Mouse (Mus musculus): Measurements from ENCODE around the gene Cdh11. TPM values are rescaled to one million over a fixed set of nuclear protein-coding genes. Genes with fewer than 3 reads are reported as not detected.

Gene Cdh11
- polyA plus RNA-seq, 1 experiment from 2014 or later, result 27.4 TPM

GRCm38 (mm10) chr8:102734419-102734818 lies 51.0 kb downstream of the Cdh11 start:
- no peaks in the 10 kb centered on the region for H3K9me3 ChIP-seq (ENCODE audit: control insufficient read depth, low read length)
- H3K27me3 ChIP-seq (replicated peaks; ENCODE audit: control insufficient read depth, insufficient read depth, low read length), result no peaks in the 10 kb centered on the region
- H3K4me1 ChIP-seq (replicated peaks; ENCODE audit: control insufficient read depth, insufficient read depth, low read length), result no peaks in the 10 kb centered on the region
- no peak overlapping the region for H3K4me3 ChIP-seq (ENCODE audit: low read depth, low read length)
- H3K36me3 ChIP-seq (ENCODE audit: control insufficient read depth, insufficient read depth, low read length), result no peaks in the 10 kb centered on the region; the same call in 1 of the 2 replicates
- H3K9ac ChIP-seq (ENCODE audit: low read depth, low read length), result no peak overlapping the region
- ATAC-seq (replicated peaks; ENCODE audit: low FRiP score), result no peak
- WGBS, result 97% methylated on average over 1 of the region's 1 CpGs
- H3K4me2 ChIP-seq, result no peak overlapping the region
- no peak overlapping the region for H3K27ac ChIP-seq (ENCODE audit: low read depth, low read length)
- no peak for DNase-seq (ENCODE audit: low spot score)

- Histone ChIP-seq H3K9me3 (ENCODE audit: control insufficient read depth, low read length) (no peaks in the 10 kb centered on the region), H3K4me2 (no peak overlapping the region), H3K27ac (ENCODE audit: low read depth, low read length) (no peak overlapping the region), H3K4me3 (ENCODE audit: low read depth, low read length) (no peak overlapping the region), H3K9ac (ENCODE audit: low read depth, low read length) (no peak overlapping the region), H3K36me3 (ENCODE audit: control insufficient read depth, insufficient read depth, low read length) (no peaks in the 10 kb centered on the region), H3K4me1 (replicated peaks; ENCODE audit: control insufficient read depth, insufficient read depth, low read length) (no peaks in the 10 kb centered on the region), H3K27me3 (replicated peaks; ENCODE audit: control insufficient read depth, insufficient read depth, low read length) (no peaks in the 10 kb centered on the region)
- 82% methylated on average over 10 of the region's 10 CpGs for WGBS
- DNase-seq (ENCODE audit: low spot score) (no peak), ATAC-seq (replicated peaks; ENCODE audit: low FRiP score) (no peak)
Measured at GRCm38 (mm10) chr8:102726206-102726935, 59.1 kb downstream of the Cdh11 start.

GRCm38 (mm10) chr8:102725496-102725895 lies 59.9 kb downstream of the Cdh11 start:
- H3K4me2 ChIP-seq, result no peak overlapping the region
- no peak for DNase-seq (ENCODE audit: low spot score)
- no peaks in the 10 kb centered on the region for H3K27me3 ChIP-seq (replicated peaks; ENCODE audit: control insufficient read depth, insufficient read depth, low read length)
- no peaks in the 10 kb centered on the region for H3K36me3 ChIP-seq (ENCODE audit: control insufficient read depth, insufficient read depth, low read length)
- no peak overlapping the region for H3K27ac ChIP-seq (ENCODE audit: low read depth, low read length)
- 76% methylated on average over 3 of the region's 3 CpGs for WGBS
- H3K9ac ChIP-seq (ENCODE audit: low read depth, low read length), result no peak overlapping the region
- H3K4me1 ChIP-seq (replicated peaks; ENCODE audit: control insufficient read depth, insufficient read depth, low read length), result no peaks in the 10 kb centered on the region
- ATAC-seq (replicated peaks; ENCODE audit: low FRiP score), result no peak
- no peaks in the 10 kb centered on the region for H3K9me3 ChIP-seq (ENCODE audit: control insufficient read depth, low read length)
- H3K4me3 ChIP-seq (ENCODE audit: low read depth, low read length), result no peak overlapping the region

GRCm38 (mm10) chr8:102715956-102716355 lies 69.5 kb downstream of the Cdh11 start:
- Histone ChIP-seq H3K27ac (ENCODE audit: low read depth, low read length) (no peak overlapping the region), H3K9ac (ENCODE audit: low read depth, low read length) (no peak overlapping the region), H3K9me3 (ENCODE audit: control insufficient read depth, low read length) (no peaks in the 10 kb centered on the region), H3K36me3 (ENCODE audit: control insufficient read depth, insufficient read depth, low read length) (no peaks in the 10 kb centered on the region), H3K4me3 (ENCODE audit: low read depth, low read length) (no peak overlapping the region), H3K4me1 (replicated peaks; ENCODE audit: control insufficient read depth, insufficient read depth, low read length) (no peaks in the 10 kb centered on the region), H3K4me2 (no peak overlapping the region), H3K27me3 (replicated peaks; ENCODE audit: control insufficient read depth, insufficient read depth, low read length) (no peaks in the 10 kb centered on the region)
- WGBS, result 58% methylated on average over 4 of the region's 4 CpGs
- DNase-seq (ENCODE audit: low spot score) (no peak), ATAC-seq (replicated peaks; ENCODE audit: low FRiP score) (no peak)

GRCm38 (mm10) chr8:102707305-102707704 lies 78.1 kb downstream of the Cdh11 start:
- DNase-seq (ENCODE audit: low spot score), result no peak
- H3K4me1 ChIP-seq (replicated peaks; ENCODE audit: control insufficient read depth, insufficient read depth, low read length), result no peaks in the 10 kb centered on the region
- WGBS, result 27% methylated on average over 7 of the region's 7 CpGs
- no peak overlapping the region for H3K9ac ChIP-seq (ENCODE audit: low read depth, low read length)
- no peak overlapping the region for H3K27ac ChIP-seq (ENCODE audit: low read depth, low read length)
- H3K27me3 ChIP-seq (replicated peaks; ENCODE audit: control insufficient read depth, insufficient read depth, low read length), result no peaks in the 10 kb centered on the region
- no peaks in the 10 kb centered on the region for H3K9me3 ChIP-seq (ENCODE audit: control insufficient read depth, low read length)
- H3K4me3 ChIP-seq (ENCODE audit: low read depth, low read length), result no peak overlapping the region
- ATAC-seq (replicated peaks; ENCODE audit: low FRiP score), result no peak
- H3K4me2 ChIP-seq, result no peak overlapping the region
- H3K36me3 ChIP-seq (ENCODE audit: control insufficient read depth, insufficient read depth, low read length), result no peaks in the 10 kb centered on the region

GRCm38 (mm10) chr8:102705376-102705905 lies 80.0 kb downstream of the Cdh11 start:
- Histone ChIP-seq H3K4me1 (replicated peaks; ENCODE audit: control insufficient read depth, insufficient read depth, low read length) (no peaks in the 10 kb centered on the region), H3K36me3 (ENCODE audit: control insufficient read depth, insufficient read depth, low read length) (no peaks in the 10 kb centered on the region), H3K27me3 (replicated peaks; ENCODE audit: control insufficient read depth, insufficient read depth, low read length) (no peaks in the 10 kb centered on the region), H3K9me3 (ENCODE audit: control insufficient read depth, low read length) (no peaks in the 10 kb centered on the region), H3K4me3 (ENCODE audit: low read depth, low read length) (no peak overlapping the region), H3K9ac (ENCODE audit: low read depth, low read length) (no peak overlapping the region), H3K27ac (ENCODE audit: low read depth, low read length) (no peak overlapping the region), H3K4me2 (no peak overlapping the region)
- ATAC-seq (replicated peaks; ENCODE audit: low FRiP score), result no peak
- DNase-seq (ENCODE audit: low spot score), result no peak
- WGBS, result 79% methylated on average over 7 of the region's 7 CpGs

GRCm38 (mm10) chr8:102700245-102700644 lies 85.2 kb downstream of the Cdh11 start:
- Histone ChIP-seq H3K4me1 (replicated peaks; ENCODE audit: control insufficient read depth, insufficient read depth, low read length) (no peaks in the 10 kb centered on the region), H3K27ac (ENCODE audit: low read depth, low read length) (no peak overlapping the region), H3K9me3 (ENCODE audit: control insufficient read depth, low read length) (no peaks in the 10 kb centered on the region), H3K36me3 (ENCODE audit: control insufficient read depth, insufficient read depth, low read length) (no peaks in the 10 kb centered on the region), H3K4me3 (ENCODE audit: low read depth, low read length) (no peak overlapping the region), H3K9ac (ENCODE audit: low read depth, low read length) (no peak overlapping the region), H3K27me3 (replicated peaks; ENCODE audit: control insufficient read depth, insufficient read depth, low read length) (no peaks in the 10 kb centered on the region), H3K4me2 (no peak overlapping the region)
- WGBS, result 51% methylated on average over 1 of the region's 1 CpGs
- DNase-seq (ENCODE audit: low spot score), result no peak
- no peak for ATAC-seq (replicated peaks; ENCODE audit: low FRiP score)

GRCm38 (mm10) chr8:102698232-102698837 lies 87.1 kb downstream of the Cdh11 start:
- no peaks in the 10 kb centered on the region for H3K9me3 ChIP-seq (ENCODE audit: control insufficient read depth, low read length)
- 36% methylated on average over 11 of the region's 11 CpGs for WGBS
- ATAC-seq (replicated peaks; ENCODE audit: low FRiP score), result no peak
- no peak overlapping the region for H3K4me3 ChIP-seq (ENCODE audit: low read depth, low read length)
- no peak overlapping the region for H3K9ac ChIP-seq (ENCODE audit: low read depth, low read length)
- no peak overlapping the region for H3K4me2 ChIP-seq
- DNase-seq (ENCODE audit: low spot score), result no peak
- no peaks in the 10 kb centered on the region for H3K27me3 ChIP-seq (replicated peaks; ENCODE audit: control insufficient read depth, insufficient read depth, low read length)
- H3K36me3 ChIP-seq (ENCODE audit: control insufficient read depth, insufficient read depth, low read length), result no peaks in the 10 kb centered on the region
- H3K27ac ChIP-seq (ENCODE audit: low read depth, low read length), result no peak overlapping the region
- no peaks in the 10 kb centered on the region for H3K4me1 ChIP-seq (replicated peaks; ENCODE audit: control insufficient read depth, insufficient read depth, low read length)

GRCm38 (mm10) chr8:102693465-102693864 lies 92.0 kb downstream of the Cdh11 start:
- WGBS, result 50% methylated on average over 1 of the region's 1 CpGs
- ATAC-seq (replicated peaks; ENCODE audit: low FRiP score) (no peak), DNase-seq (ENCODE audit: low spot score) (no peak)

More at GRCm38 (mm10) chr8:102693465-102693864, 92.0 kb downstream of the Cdh11 start:
- H3K27me3 ChIP-seq (replicated peaks; ENCODE audit: control insufficient read depth, insufficient read depth, low read length), result no peaks in the 10 kb centered on the region
- no peak overlapping the region for H3K4me3 ChIP-seq (ENCODE audit: low read depth, low read length)
- H3K4me1 ChIP-seq (replicated peaks; ENCODE audit: control insufficient read depth, insufficient read depth, low read length), result no peaks in the 10 kb centered on the region
- H3K4me2 ChIP-seq, result no peak overlapping the region
- no peaks in the 10 kb centered on the region for H3K36me3 ChIP-seq (ENCODE audit: control insufficient read depth, insufficient read depth, low read length)
- no peaks in the 10 kb centered on the region for H3K9me3 ChIP-seq (ENCODE audit: control insufficient read depth, low read length)
- no peak overlapping the region for H3K27ac ChIP-seq (ENCODE audit: low read depth, low read length)
- H3K9ac ChIP-seq (ENCODE audit: low read depth, low read length), result no peak overlapping the region

All from liver, embryonic 11.5 days (tissue).